Mouse (Mus musculus): ENCODE measurements around the gene Myo16.

Myo16 gene

GRCm38 (mm10) chr8:10174841-10175680 is 21.4 kb downstream of the Myo16 start:
- POLR2A ChIA-PET: no interaction called here
- CTCF ChIA-PET: interaction anchor here in 1 of 4 experiments (0.7 kb wide), 1 partner anchor 1249 kb away, joined by 3 read pairs; no protein-coding TSS in a partner anchor

GRCm38 (mm10) chr8:10175976-10176375 is 22.3 kb downstream of the Myo16 start:
- POLR2A ChIA-PET: interaction anchor here in 1 of 4 experiments (1.7 kb wide), 1 partner anchor 198 kb away, joined by 4 read pairs; the partner anchor contains the start of genes Abhd13 and Lig4
- CTCF ChIA-PET: interaction anchor here in 1 of 4 experiments (0.7 kb wide), 1 partner anchor 1248 kb away, joined by 3 read pairs; no protein-coding TSS in a partner anchor

- ChIA-PET CTCF (interaction anchor here in 1 of 4 experiments (0.9 kb wide), 1 partner anchor 16 kb away, joined by 4 read pairs; no protein-coding TSS in a partner anchor), POLR2A (interaction anchor here in 1 of 4 experiments (0.6 to 1.7 kb wide), 2 partner anchors 199 to 236 kb away, joined by 4 read pairs; partner anchors contain the start of genes Abhd13 and Lig4)
Measured at GRCm38 (mm10) chr8:10177131-10177530, 23.4 kb downstream of the Myo16 start.

GRCm38 (mm10) chr8:10178986-10179385 is 25.3 kb downstream of the Myo16 start:
- ChIA-PET CTCF (no interaction called here), POLR2A (interaction anchor here in 1 of 4 experiments (1.1 kb wide), 1 partner anchor 25 kb away, joined by 3 read pairs; no protein-coding TSS in a partner anchor)

- ChIA-PET POLR2A (no interaction called here), CTCF (no interaction called here)
Measured at GRCm38 (mm10) chr8:10190607-10191006, 36.9 kb downstream of the Myo16 start.

GRCm38 (mm10) chr8:10198164-10198563 is 44.5 kb downstream of the Myo16 start:
- POLR2A ChIA-PET: no interaction called here
- CTCF ChIA-PET: no interaction called here

GRCm38 (mm10) chr8:10199301-10199700 is 45.6 kb downstream of the Myo16 start:
- ChIA-PET POLR2A (no interaction called here), CTCF (no interaction called here)

GRCm38 (mm10) chr8:10200042-10200441 is 46.3 kb downstream of the Myo16 start:
- ChIA-PET CTCF (no interaction called here), POLR2A (interaction anchor here in 1 of 4 experiments (0.5 kb wide), 1 partner anchor 1406 kb away, joined by 4 read pairs; no protein-coding TSS in a partner anchor)

DNA sequence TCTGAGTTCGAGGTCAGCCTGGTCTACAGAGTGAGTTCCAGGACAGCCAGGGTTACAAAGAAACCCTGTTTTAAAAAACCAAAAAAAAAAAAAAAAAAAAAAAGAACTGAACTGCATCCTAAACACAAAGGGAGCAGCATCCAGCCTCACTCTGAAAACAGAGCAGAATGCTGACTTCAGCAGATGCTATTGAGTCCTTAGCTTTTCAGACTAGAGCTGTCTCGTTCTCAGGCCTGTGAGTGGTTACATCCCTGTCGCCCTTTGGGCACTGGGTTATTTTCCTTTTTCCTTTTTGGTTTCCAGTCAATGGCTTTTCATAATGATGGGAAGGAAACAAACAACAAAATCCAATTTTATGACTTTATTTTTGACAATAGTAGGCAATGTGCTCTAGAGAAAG is 61.3 kb downstream of the Myo16 start:
- CTCF ChIA-PET: interaction anchor here in 1 of 4 experiments (0.7 kb wide), 1 partner anchor 1474 kb away, joined by 4 read pairs; no protein-coding TSS in a partner anchor

DNA sequence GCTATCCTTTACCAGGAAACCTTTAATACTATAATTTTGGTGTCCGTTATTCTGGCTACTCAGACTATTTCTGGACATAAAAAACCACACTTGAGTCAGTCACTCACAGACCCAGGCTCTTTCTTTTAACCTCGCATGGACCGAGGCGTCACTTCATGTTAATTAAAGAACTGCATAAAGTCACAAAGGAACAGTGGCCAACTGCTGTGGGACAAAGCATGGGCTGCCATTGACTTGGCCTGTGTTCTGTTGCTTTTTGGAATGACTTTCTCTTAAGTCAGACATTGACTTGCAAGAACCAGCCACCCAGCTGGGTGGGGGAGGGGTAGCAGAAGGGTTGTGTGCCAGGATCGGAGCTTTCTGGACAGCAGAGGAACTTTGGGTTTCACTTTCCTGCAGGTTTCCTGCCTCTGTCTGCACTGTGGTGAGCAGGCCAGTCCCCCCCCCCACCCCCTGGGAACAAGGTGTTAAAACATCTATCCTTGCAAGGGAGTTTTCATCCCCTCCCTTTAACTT is 66.1 kb downstream of the Myo16 start:
- ChIA-PET CTCF (interaction anchor here in 1 of 4 experiments (1.3 kb wide), 1 partner anchor 10 kb away, joined by 5 read pairs; no protein-coding TSS in a partner anchor), POLR2A (no interaction called here)

More for the DNA sequence above, 61.3 kb downstream of the Myo16 start:
- POLR2A ChIA-PET: interaction anchor here in 1 of 4 experiments (0.7 kb wide), 1 partner anchor 656 kb away, joined by 4 read pairs; no protein-coding TSS in a partner anchor

GRCm38 (mm10) chr8:10222770-10223169 is 69.1 kb downstream of the Myo16 start:
- CTCF ChIA-PET: no interaction called here
- POLR2A ChIA-PET: no interaction called here

DNA sequence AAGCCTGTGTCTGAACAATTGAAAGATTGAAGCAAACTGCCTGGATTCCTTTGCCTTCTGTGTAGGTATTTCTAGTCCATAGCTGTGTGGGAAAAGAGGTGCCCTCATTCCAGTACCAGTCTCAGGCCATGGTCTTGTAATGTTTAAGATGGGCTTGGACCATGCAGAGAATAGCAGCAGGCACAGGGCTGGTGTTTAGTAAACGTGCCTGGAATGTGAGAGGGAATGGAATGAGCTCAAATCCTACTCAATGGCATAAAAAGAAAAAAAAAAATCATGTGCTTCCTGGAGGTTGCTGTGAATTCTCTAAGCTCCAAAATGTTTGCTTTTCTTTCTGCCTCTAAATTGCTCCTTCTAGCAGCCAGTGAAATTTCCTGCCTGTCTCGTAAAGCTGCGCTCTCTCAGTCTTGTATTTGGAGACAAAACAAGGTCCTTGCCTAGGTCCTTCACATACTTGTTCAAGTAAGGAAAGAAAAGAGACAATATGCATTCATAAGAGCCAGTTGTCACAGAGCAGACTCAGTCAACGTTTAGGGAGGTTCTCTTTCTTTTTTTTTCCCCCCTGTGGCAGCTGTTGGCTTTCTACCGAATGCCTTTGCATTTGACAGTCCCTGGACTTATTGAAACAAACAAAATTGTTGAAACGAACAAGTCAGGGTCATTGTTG is 70.0 kb downstream of the Myo16 start:
- CTCF ChIA-PET: interaction anchor here in 1 of 4 experiments (0.7 kb wide), 1 partner anchor 72 kb away, joined by 3 read pairs; no protein-coding TSS in a partner anchor
- POLR2A ChIA-PET: no interaction called here

- CTCF ChIA-PET: no interaction called here
- POLR2A ChIA-PET: no interaction called here
Measured at GRCm38 (mm10) chr8:10224305-10224971, 70.7 kb downstream of the Myo16 start.

- ChIA-PET CTCF (no interaction called here), POLR2A (no interaction called here)
Measured at GRCm38 (mm10) chr8:10225018-10225417, 71.3 kb downstream of the Myo16 start.

DNA sequence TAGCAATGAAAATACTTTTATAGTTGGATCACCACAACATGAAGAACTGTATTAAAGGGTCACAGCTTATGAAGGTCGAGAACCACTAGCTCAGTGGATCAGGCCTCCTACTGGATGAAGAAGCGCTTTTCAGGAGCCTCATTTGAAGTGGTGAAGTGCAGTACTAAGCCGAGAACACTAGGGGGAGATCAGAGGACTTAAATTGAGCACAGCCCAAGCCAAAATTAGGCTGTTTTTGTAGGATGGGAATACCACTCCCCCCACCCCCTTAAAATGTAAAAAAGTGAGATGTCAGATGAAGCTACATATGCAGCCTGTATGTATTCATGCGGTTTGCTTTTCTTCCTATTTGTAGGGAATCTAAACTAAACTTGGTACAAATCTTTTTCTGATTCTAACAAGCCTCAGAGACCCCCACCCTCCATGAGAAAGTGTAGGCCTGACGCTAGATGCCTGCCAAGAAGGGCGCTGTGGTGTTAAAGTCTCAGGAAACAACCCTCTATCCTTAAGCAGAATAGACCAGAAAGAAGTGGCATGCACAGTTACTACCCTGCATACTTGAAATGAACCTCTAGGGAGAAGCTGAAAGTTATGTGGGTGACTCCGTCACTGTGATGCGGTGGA is 77.1 kb downstream of the Myo16 start:
- CTCF ChIA-PET: interaction anchor here in 3 of 4 experiments (1.0 to 2.5 kb wide), 7 partner anchors 10 to 184 kb away, joined by 3 to 13 read pairs (median 5); no protein-coding TSS in a partner anchor
- POLR2A ChIA-PET: interaction anchor here in 1 of 4 experiments (0.7 to 1.3 kb wide), 2 partner anchors 13 to 556 kb away, joined by 3 to 6 read pairs; no protein-coding TSS in a partner anchor

- ChIA-PET CTCF (no interaction called here), POLR2A (no interaction called here)
Measured at GRCm38 (mm10) chr8:10234516-10234915, 80.8 kb downstream of the Myo16 start.

- ChIA-PET CTCF (interaction anchor here in 1 of 4 experiments (0.6 kb wide), 1 partner anchor 1007 kb away, joined by 4 read pairs; no protein-coding TSS in a partner anchor), POLR2A (interaction anchor here in 1 of 4 experiments (1.2 kb wide), 1 partner anchor 12 kb away, joined by 3 read pairs; no protein-coding TSS in a partner anchor)
Measured at GRCm38 (mm10) chr8:10243344-10243743, 89.6 kb downstream of the Myo16 start.

DNA sequence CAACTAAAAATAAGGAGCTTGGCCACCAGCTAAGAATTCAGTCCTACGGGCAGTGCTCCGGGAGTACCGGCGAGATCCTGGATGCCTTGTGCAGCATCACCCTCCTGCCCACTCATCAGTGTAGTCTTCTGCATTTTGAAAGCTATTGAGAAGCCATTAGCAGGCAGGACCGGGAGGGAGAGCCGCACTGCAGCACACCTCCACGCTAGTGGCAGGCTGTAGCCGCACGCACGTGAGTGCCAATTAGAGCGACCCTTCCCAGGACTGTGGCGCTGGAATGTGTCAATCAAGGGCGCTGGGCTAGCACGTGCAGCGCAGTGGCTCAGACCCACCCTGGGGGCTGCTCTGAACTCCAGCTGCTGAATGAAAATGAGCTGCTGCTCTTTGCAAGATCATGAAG is 95.4 kb downstream of the Myo16 start:
- CTCF ChIA-PET: interaction anchor here in 2 of 4 experiments (1.0 to 1.2 kb wide), 2 partner anchors 153 to 154 kb away, joined by 3 read pairs; no protein-coding TSS in a partner anchor
- POLR2A ChIA-PET: no interaction called here

Measured in embryonic stem cell, embryonic (primary cell).